Mouse (Mus musculus) fat pad, adult 2 months (tissue): ENCODE measurements around the gene Pid1.
"Not testable (repeated sequence)": the region's sequence is repeated elsewhere in the genome, so short reads cannot be mapped to it uniquely, and the experiment has no call there.

Experiments used
- DNase-seq: peaks from one replicate; pipeline ENCODE4 v3.0.0-alpha.2; 2011; ENCODE audit warnings: low read depth, low spot score; ENCODE audit errors: extremely low read depth

Gene Pid1

GRCm38 (mm10) chr1:84272951-84273350, 91.0 kb downstream of the Pid1 start:
- no peak for DNase-seq

DNA sequence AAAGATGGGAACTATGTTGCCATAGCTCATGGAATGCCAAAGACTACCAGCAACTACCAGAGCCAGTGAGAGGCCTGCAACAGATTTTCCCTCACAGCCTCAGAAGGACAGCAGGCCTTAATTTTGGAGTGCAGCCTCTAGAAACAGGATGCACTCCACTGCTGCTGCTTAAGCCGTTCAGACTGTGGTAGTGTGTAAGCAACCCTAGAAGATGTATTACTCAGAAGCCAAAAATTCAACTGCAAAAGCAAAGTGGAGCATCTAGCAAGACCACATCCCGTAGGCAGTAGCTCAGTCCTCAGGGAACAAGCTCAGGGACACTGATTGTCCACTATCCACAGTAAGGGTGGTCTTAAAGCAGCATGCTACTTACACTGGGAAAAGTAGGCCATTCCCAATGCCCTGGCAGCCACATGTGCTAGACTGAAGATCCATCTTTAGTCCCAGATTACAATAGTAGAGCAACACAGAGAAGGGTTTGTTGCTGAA, 92.2 kb downstream of the Pid1 start:
- no peak for DNase-seq

DNA sequence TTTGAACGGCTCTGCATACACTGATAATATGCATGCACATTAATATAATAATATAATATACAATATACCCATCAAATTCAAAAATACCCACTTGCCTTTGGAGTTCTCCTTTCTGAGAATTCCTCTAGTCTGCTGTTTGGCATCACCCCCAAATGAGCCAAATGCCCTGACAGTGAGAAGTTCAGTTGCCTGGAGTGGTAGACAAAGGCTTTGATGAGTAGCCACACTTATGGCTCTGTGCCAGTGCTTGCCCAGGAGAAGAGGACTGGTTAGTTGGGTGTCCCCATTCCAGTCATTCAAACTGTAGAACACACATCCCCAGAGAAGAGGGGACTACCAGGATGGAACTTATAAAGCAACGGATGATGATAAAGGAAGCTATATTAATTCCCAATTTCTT, 106.3 kb downstream of the Pid1 start:
- no peak for DNase-seq

DNA sequence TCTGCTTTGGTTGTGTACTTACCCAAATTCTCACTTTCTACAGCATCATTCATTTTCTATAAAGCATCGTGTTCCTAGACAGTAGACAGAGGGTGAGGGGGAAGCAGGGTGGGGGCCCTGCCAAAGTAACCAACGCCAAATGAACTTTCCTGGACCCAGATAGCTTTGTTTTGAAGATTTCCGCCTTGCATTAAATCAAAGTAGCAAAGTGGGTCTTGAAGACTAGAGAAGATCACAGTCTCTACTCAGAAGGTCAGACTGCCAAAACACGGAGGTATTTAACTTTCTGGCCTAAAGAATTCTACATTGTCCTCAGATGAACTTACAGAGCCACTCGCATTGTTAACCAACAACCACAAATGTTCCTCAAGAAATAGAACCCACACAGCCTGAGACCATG, 109.6 kb downstream of the Pid1 start:
- DNase-seq: no peak

GRCm38 (mm10) chr1:84253838-84254237, 110.1 kb downstream of the Pid1 start:
- no peak for DNase-seq

- no peak for DNase-seq
These were observed 112.8 kb downstream of the Pid1 start for GRCm38 (mm10) chr1:84251205-84251604.

DNA sequence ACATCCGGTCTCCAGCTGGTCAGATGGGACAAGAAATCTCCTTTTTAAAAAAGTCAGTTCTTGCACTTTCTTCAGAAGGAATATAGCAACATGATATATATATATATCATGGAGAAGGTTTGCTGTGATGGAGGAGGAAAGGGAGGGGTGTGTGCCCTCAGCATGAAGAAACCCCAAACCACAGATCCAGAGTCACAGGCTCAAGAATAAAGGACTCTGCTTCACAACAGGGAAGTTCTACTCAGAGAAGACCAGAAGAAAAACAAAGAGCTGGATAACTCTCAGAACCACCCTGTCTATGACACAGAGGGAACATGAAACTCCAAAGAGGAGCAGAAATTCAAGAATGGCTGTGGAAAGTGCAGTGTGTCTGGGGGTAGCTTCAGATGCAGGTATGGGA, 113.2 kb downstream of the Pid1 start:
- no peak for DNase-seq

GRCm38 (mm10) chr1:84249772-84250338, 114.1 kb downstream of the Pid1 start:
- no peak for DNase-seq

GRCm38 (mm10) chr1:84247111-84247510, 116.9 kb downstream of the Pid1 start:
- DNase-seq: no peak

DNA sequence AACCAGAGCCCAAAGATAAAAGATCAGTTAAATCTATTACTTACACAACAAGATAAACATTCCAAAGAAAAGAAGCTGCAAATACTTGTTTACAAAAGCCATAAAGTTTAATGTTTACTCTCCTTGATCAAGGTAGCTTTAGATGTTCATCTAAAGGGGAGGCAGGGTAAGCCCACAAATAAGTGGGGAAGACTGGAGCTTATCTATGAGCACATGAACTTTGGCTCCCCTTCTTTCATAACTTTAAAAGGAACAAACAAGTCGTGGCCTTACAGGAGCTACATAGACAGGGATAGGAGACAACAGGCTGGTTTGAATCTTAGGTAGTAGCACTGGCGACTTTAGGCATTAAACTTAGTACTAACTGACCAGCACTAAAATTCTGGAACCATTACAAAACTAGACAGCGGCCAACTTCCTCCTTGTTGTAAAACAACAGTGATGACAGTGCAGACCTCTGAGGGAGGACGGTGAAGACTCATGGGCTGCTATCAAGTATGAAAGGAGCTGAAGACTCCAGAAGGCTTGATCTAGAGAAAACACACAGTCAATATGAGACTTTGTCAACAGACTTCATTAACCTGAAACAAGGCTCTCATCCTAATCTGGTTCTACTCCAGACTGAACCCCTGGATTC, 122.7 kb downstream of the Pid1 start:
- no peak for DNase-seq

- no peak for DNase-seq
These were observed 123.8 kb downstream of the Pid1 start for GRCm38 (mm10) chr1:84240203-84240602.

GRCm38 (mm10) chr1:84230431-84230830, 133.5 kb downstream of the Pid1 start:
- DNase-seq: no peak

DNA sequence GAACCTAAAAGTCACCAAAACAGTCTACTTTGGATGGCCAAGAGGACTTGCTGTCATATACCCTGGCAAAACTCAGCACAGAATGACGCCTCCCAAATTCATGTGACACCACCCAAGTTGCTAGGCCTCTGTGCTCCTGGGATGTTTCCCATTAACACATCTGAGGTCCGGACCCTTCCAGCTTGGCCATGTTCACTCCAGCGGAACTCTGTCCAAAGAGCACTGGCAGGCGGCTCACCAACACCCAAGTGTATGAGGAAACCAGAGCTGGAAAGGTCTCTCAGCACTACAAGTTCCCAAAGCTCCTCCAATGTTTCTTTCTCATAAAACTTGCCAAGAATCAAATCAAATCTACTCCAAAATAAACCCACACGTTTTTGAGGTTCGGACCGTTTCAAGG, 138.4 kb downstream of the Pid1 start:
- no peak for DNase-seq

- DNase-seq: no peak
These were observed 141.9 kb downstream of the Pid1 start for GRCm38 (mm10) chr1:84222051-84222450.

- no peak for DNase-seq
These were observed 145.4 kb downstream of the Pid1 start for GRCm38 (mm10) chr1:84218605-84219004.

GRCm38 (mm10) chr1:84217777-84218176, 146.2 kb downstream of the Pid1 start:
- DNase-seq: no peak

- DNase-seq: no peak
These were observed 152.5 kb downstream of the Pid1 start for GRCm38 (mm10) chr1:84211507-84211906.

DNA sequence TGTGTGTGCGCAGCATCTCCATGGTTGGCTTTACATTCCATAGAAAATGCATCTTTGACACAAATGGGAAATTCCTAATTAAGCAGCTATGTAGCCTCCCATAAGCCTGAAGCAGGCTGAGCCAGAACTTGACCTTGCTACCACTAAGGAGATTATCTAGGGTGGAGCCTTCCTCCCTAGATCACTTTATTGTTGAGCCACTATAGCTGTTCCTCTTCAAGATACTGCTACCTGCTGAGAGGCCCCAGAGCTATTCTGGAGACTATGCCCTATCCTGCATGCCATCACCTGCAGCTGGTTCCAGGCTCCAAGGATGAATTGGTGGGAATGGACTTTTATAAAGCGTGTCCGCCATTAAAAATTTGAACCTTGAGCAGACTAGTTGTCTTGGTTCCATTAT, 158.2 kb downstream of the Pid1 start:
- not testable (repeated sequence) for DNase-seq

DNA sequence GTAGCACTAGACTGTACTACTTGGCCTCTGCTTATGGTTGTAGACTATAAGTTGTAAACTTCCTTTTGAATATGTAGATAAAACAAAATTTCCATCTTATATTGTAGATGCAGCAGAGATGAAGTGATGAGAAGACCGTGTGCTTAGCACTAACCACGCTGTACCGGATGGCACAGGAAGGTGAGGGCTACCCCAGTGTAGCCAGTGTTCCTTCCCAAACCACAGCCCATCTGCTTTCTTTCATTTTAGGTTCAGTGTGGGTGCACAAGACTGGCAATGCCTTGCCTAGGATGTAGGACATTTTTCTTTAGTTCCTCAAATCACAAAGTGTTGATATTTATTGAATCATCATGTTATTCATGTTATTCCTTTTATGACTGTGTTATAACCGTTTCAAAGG, 160.5 kb downstream of the Pid1 start:
- no peak for DNase-seq

GRCm38 (mm10) chr1:84199890-84200289, 164.1 kb downstream of the Pid1 start:
- no peak for DNase-seq

- DNase-seq: no peak
These were observed 165.1 kb downstream of the Pid1 start for GRCm38 (mm10) chr1:84198887-84199286.

DNA sequence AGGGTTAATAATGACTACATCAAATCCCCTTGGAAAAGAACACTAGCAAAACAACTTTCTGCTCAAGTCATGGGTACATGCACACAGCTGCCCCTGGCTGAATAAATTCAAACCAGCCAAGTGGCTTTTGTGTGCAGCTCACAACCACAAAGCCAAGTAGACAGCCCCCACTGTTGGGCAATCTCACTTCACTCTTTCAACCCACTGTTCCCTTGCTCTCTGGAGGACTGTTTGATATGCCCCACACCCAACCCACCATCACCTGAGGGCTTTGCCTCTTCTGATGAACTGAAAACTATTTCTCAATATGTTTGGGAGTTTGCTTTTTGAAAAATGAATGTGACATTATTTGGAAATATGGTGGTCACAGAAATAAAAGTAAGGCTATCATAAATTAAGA, 171.8 kb downstream of the Pid1 start:
- no peak for DNase-seq

- no peak for DNase-seq
These were observed 174.5 kb downstream of the Pid1 start for GRCm38 (mm10) chr1:84189446-84189845.
